Mouse (Mus musculus) mouse trophoblast stem cell (cell line): ENCODE data around the gene Ahdc1.
"Not testable (repeated sequence)": the region's sequence is repeated elsewhere in the genome, so short reads cannot be mapped to it uniquely, and the experiment has no call there.

ENCODE experiments used
- in situ Hi-C, 2 experiments: fragments of 300-500 bp; cut with MseI, MboI; formaldehyde crosslinking; loops; 2 replicates in 1 of 2; 3 replicates in 1 of 2; pipeline ENCODE4 v1.15.1; 2025

Ahdc1 gene

GRCm38 (mm10) chr4:133094936-133095733 lies 84.1 kb downstream of the Ahdc1 start:
- in situ Hi-C loops = no loop called here

GRCm38 (mm10) chr4:133095734-133096065 lies 84.6 kb downstream of the Ahdc1 start:
- in situ Hi-C loops = not testable (repeated sequence)

- in situ Hi-C loops = not testable (repeated sequence)
Measured at GRCm38 (mm10) chr4:133096671-133097070, 85.6 kb downstream of the Ahdc1 start.

- in situ Hi-C loops = no loop called here
Measured at GRCm38 (mm10) chr4:133101751-133102150, 90.7 kb downstream of the Ahdc1 start.

GRCm38 (mm10) chr4:133103525-133104193 lies 92.6 kb downstream of the Ahdc1 start:
- in situ Hi-C loops = no loop called here

- in situ Hi-C loops = no loop called here
Measured at GRCm38 (mm10) chr4:133104194-133104569, 93.1 kb downstream of the Ahdc1 start.

- in situ Hi-C loops = no loop called here
Measured at GRCm38 (mm10) chr4:133106691-133107090, 95.6 kb downstream of the Ahdc1 start.

- in situ Hi-C loops = no loop called here
Measured at GRCm38 (mm10) chr4:133107788-133108281, 96.8 kb downstream of the Ahdc1 start.

- in situ Hi-C loops = no loop called here
Measured at GRCm38 (mm10) chr4:133108481-133109334, 97.6 kb downstream of the Ahdc1 start.

GRCm38 (mm10) chr4:133109335-133109801 lies 98.3 kb downstream of the Ahdc1 start:
- in situ Hi-C loops = no loop called here

- in situ Hi-C loops = no loop called here
Measured at GRCm38 (mm10) chr4:133112175-133112838, 101.2 kb downstream of the Ahdc1 start.

GRCm38 (mm10) chr4:133113351-133113882 lies 102.4 kb downstream of the Ahdc1 start:
- in situ Hi-C loops = no loop called here

- in situ Hi-C loops = no loop called here
Measured at GRCm38 (mm10) chr4:133114762-133115161, 103.7 kb downstream of the Ahdc1 start.

GRCm38 (mm10) chr4:133115721-133116429 lies 104.8 kb downstream of the Ahdc1 start:
- in situ Hi-C loops = no loop called here

GRCm38 (mm10) chr4:133116756-133117470 lies 105.9 kb downstream of the Ahdc1 start:
- in situ Hi-C loops = no loop called here

- in situ Hi-C loops = no loop called here
Measured at GRCm38 (mm10) chr4:133117556-133118411, 106.7 kb downstream of the Ahdc1 start.

GRCm38 (mm10) chr4:133118775-133119375 lies 107.8 kb downstream of the Ahdc1 start:
- in situ Hi-C loops = no loop called here

GRCm38 (mm10) chr4:133119579-133119978 lies 108.5 kb downstream of the Ahdc1 start:
- in situ Hi-C loops = no loop called here
